Mouse (Mus musculus) cerebellum, postnatal 14 days (tissue): ENCODE results near the gene Baz2b.
"Not testable (repeated sequence)": the region's sequence is repeated elsewhere in the genome, so short reads cannot be mapped to it uniquely, and the experiment has no call there.

Source experiments
- DNase-seq, 2 experiments: peaks; one replicate each; pipeline ENCODE4 v3.0.0; 2021; ENCODE audit warnings: mixed read lengths in 2 of 2

The Baz2b gene

GRCm38 (mm10) chr2:60196841-60197240 lies 12.8 kb downstream of the Baz2b start:
- DNase-seq: no peak

- DNase-seq: no peak
These were observed 27.9 kb downstream of the Baz2b start for GRCm38 (mm10) chr2:60181696-60182095.

GRCm38 (mm10) chr2:60177490-60177889 lies 32.1 kb downstream of the Baz2b start:
- no peak for DNase-seq

- no peak for DNase-seq
These were observed 33.6 kb downstream of the Baz2b start for GRCm38 (mm10) chr2:60176087-60176486.

- no peak for DNase-seq
These were observed 34.6 kb downstream of the Baz2b start for GRCm38 (mm10) chr2:60175078-60175477.

- DNase-seq: no peak
These were observed 36.0 kb downstream of the Baz2b start for GRCm38 (mm10) chr2:60173595-60173994.

- DNase-seq: no peak
These were observed 36.4 kb downstream of the Baz2b start for GRCm38 (mm10) chr2:60173190-60173589.

- no peak for DNase-seq
These were observed 37.1 kb downstream of the Baz2b start for GRCm38 (mm10) chr2:60172531-60172914.

- DNase-seq: peak; percentile 66 to 75
These were observed 37.7 kb downstream of the Baz2b start for GRCm38 (mm10) chr2:60171786-60172530.

- DNase-seq: no peak
These were observed 42.8 kb downstream of the Baz2b start for GRCm38 (mm10) chr2:60166878-60167277.

- DNase-seq: no peak
These were observed 44.0 kb downstream of the Baz2b start for GRCm38 (mm10) chr2:60165679-60166078.

GRCm38 (mm10) chr2:60163744-60164143 lies 45.9 kb downstream of the Baz2b start:
- DNase-seq: no peak

- no peak for DNase-seq
These were observed 57.2 kb downstream of the Baz2b start for GRCm38 (mm10) chr2:60152481-60152880.

- no peak for DNase-seq
These were observed 61.0 kb downstream of the Baz2b start for GRCm38 (mm10) chr2:60148651-60149050.

GRCm38 (mm10) chr2:60147428-60147827 lies 62.2 kb downstream of the Baz2b start:
- DNase-seq: peak in 1 of 2 experiments; percentile 19

- no peak for DNase-seq
These were observed 63.9 kb downstream of the Baz2b start for GRCm38 (mm10) chr2:60145742-60146141.

- no peak for DNase-seq
These were observed 66.3 kb downstream of the Baz2b start for GRCm38 (mm10) chr2:60143383-60143782.

GRCm38 (mm10) chr2:60142281-60142680 lies 67.4 kb downstream of the Baz2b start:
- DNase-seq: no peak

GRCm38 (mm10) chr2:60138751-60139162 lies 70.9 kb downstream of the Baz2b start:
- no peak for DNase-seq

- no peak for DNase-seq
These were observed 73.8 kb downstream of the Baz2b start for GRCm38 (mm10) chr2:60135796-60136195.

- DNase-seq: not testable (repeated sequence)
These were observed 74.7 kb downstream of the Baz2b start for GRCm38 (mm10) chr2:60134958-60135357.

- DNase-seq: peak; percentile 78 to 79
These were observed 76.6 kb downstream of the Baz2b start for GRCm38 (mm10) chr2:60133072-60133471.

GRCm38 (mm10) chr2:60132269-60133042 lies 77.2 kb downstream of the Baz2b start:
- peak; percentile 35 to 44 for DNase-seq

- no peak for DNase-seq
These were observed 81.0 kb downstream of the Baz2b start for GRCm38 (mm10) chr2:60128631-60129030.
